Mouse (Mus musculus): Measurements from ENCODE around the gene Trim58. TPM values are rescaled to one million over a fixed set of nuclear protein-coding genes. Genes with fewer than 3 reads are reported as not detected.
A peak's percentile ranks its signal among the peaks of the same experiment; 100 is the strongest.

The Trim58 gene
- polyA plus RNA-seq (2016; fragmentation: Nextera tagmentation; extraction: Ambion mirVana): 0.26 and 0.60 TPM in 2 replicates

GRCm38 (mm10) chr11:58640272-58640867 lies at the start of gene Trim58:
Trim58 (plus strand) TSS chr11:58640465.
- Histone ChIP-seq H3K27me3 (peaks cover 23% of the 10 kb centered on the region), H3K4me3 (peak within 1 kb of the TSS; percentile 33), H3K9ac (peak within 1 kb of the TSS; percentile 28; the same call in 1 of the 2 replicates), H3K36me3 (no peaks in the 10 kb centered on the region), H3K9me3 (no peaks in the 10 kb centered on the region), H3K4me2 (replicated peaks) (peak within 1 kb of the TSS; percentile 73), H3K27ac (peak within 1 kb of the TSS; percentile 42; the same call in 1 of the 2 replicates), H3K4me1 (peaks cover 9% of the 10 kb centered on the region)
- ATAC-seq (ENCODE audit: insufficient number of reproducible peaks, insufficient read depth, low FRiP score, low TSS enrichment): peak; percentile 35; the same call in 1 of the 2 replicates
- WGBS: 2% methylated on average over 34 of the region's 34 CpGs

- Histone ChIP-seq H3K4me3 (no peak within 1 kb of the TSS), H3K27me3 (no peaks in the 10 kb centered on the region), H3K36me3 (no peaks in the 10 kb centered on the region), H3K4me1 (no peaks in the 10 kb centered on the region), H3K4me2 (replicated peaks) (no peak within 1 kb of the TSS), H3K9ac (no peak within 1 kb of the TSS), H3K9me3 (no peaks in the 10 kb centered on the region), H3K27ac (no peak within 1 kb of the TSS)
- 74% methylated on average over 6 of the region's 6 CpGs for WGBS
- ATAC-seq (ENCODE audit: insufficient number of reproducible peaks, insufficient read depth, low FRiP score, low TSS enrichment): no peak
Observed at GRCm38 (mm10) chr11:58594814-58595213, 45.5 kb upstream of the Trim58 start, which contains the start of gene Olfr324. Olfr324 (plus strand) TSS chr11:58595114.

- 88% methylated on average over 13 of the region's 13 CpGs for WGBS
- Histone ChIP-seq H3K4me2 (replicated peaks) (no peak overlapping the region), H3K27ac (no peak overlapping the region), H3K4me1 (no peaks in the 10 kb centered on the region), H3K9me3 (no peaks in the 10 kb centered on the region), H3K9ac (no peak overlapping the region), H3K27me3 (no peaks in the 10 kb centered on the region), H3K36me3 (no peaks in the 10 kb centered on the region), H3K4me3 (no peak overlapping the region)
- no peak for ATAC-seq (ENCODE audit: insufficient number of reproducible peaks, insufficient read depth, low FRiP score, low TSS enrichment)
Observed at GRCm38 (mm10) chr11:58597837-58598236, 42.4 kb upstream of the Trim58 start.

- no peaks in the 10 kb centered on the region for H3K4me1 ChIP-seq
- H3K4me2 ChIP-seq (replicated peaks): no peak overlapping the region
- no peaks in the 10 kb centered on the region for H3K27me3 ChIP-seq
- no peaks in the 10 kb centered on the region for H3K36me3 ChIP-seq
- no peak for ATAC-seq (ENCODE audit: insufficient number of reproducible peaks, insufficient read depth, low FRiP score, low TSS enrichment)
- no peaks in the 10 kb centered on the region for H3K9me3 ChIP-seq
- no peak overlapping the region for H3K9ac ChIP-seq
- no peak overlapping the region for H3K27ac ChIP-seq
- H3K4me3 ChIP-seq: no peak overlapping the region
Observed at GRCm38 (mm10) chr11:58602062-58602461, 38.2 kb upstream of the Trim58 start.

- no peaks in the 10 kb centered on the region for H3K36me3 ChIP-seq
- H3K27me3 ChIP-seq: no peaks in the 10 kb centered on the region
- H3K4me1 ChIP-seq: no peaks in the 10 kb centered on the region
- no peaks in the 10 kb centered on the region for H3K9me3 ChIP-seq
- no peak overlapping the region for H3K4me3 ChIP-seq
- no peak overlapping the region for H3K27ac ChIP-seq
- H3K4me2 ChIP-seq (replicated peaks): no peak overlapping the region
- 73% methylated on average over 6 of the region's 6 CpGs for WGBS
- ATAC-seq (ENCODE audit: insufficient number of reproducible peaks, insufficient read depth, low FRiP score, low TSS enrichment): no peak
- H3K9ac ChIP-seq: no peak overlapping the region
Observed at GRCm38 (mm10) chr11:58602800-58603560, 37.3 kb upstream of the Trim58 start.

- Histone ChIP-seq H3K4me1 (no peaks in the 10 kb centered on the region), H3K4me3 (no peak overlapping the region), H3K36me3 (no peaks in the 10 kb centered on the region), H3K27me3 (no peaks in the 10 kb centered on the region), H3K9ac (no peak overlapping the region), H3K4me2 (replicated peaks) (no peak overlapping the region), H3K27ac (no peak overlapping the region), H3K9me3 (no peaks in the 10 kb centered on the region)
- 71% methylated on average over 2 of the region's 2 CpGs for WGBS
- ATAC-seq (ENCODE audit: insufficient number of reproducible peaks, insufficient read depth, low FRiP score, low TSS enrichment): no peak
Observed at GRCm38 (mm10) chr11:58604688-58605087, 35.6 kb upstream of the Trim58 start.

- WGBS: 81% methylated on average over 3 of the region's 3 CpGs
- no peak for ATAC-seq (ENCODE audit: insufficient number of reproducible peaks, insufficient read depth, low FRiP score, low TSS enrichment)
- no peaks in the 10 kb centered on the region for H3K9me3 ChIP-seq
- H3K4me3 ChIP-seq: no peak overlapping the region
- H3K4me1 ChIP-seq: no peaks in the 10 kb centered on the region
- H3K4me2 ChIP-seq (replicated peaks): no peak overlapping the region
- H3K36me3 ChIP-seq: no peaks in the 10 kb centered on the region
- no peaks in the 10 kb centered on the region for H3K27me3 ChIP-seq
- no peak overlapping the region for H3K9ac ChIP-seq
- no peak overlapping the region for H3K27ac ChIP-seq
Observed at GRCm38 (mm10) chr11:58605228-58605627, 35.0 kb upstream of the Trim58 start.

GRCm38 (mm10) chr11:58606177-58606919 lies 33.9 kb upstream of the Trim58 start:
- H3K4me1 ChIP-seq: no peaks in the 10 kb centered on the region
- no peak overlapping the region for H3K27ac ChIP-seq
- no peak overlapping the region for H3K9ac ChIP-seq
- H3K9me3 ChIP-seq: no peaks in the 10 kb centered on the region
- no peaks in the 10 kb centered on the region for H3K36me3 ChIP-seq
- H3K4me2 ChIP-seq (replicated peaks): no peak overlapping the region
- H3K4me3 ChIP-seq: no peak overlapping the region
- no peaks in the 10 kb centered on the region for H3K27me3 ChIP-seq
- ATAC-seq (ENCODE audit: insufficient number of reproducible peaks, insufficient read depth, low FRiP score, low TSS enrichment): no peak
- 89% methylated on average over 12 of the region's 12 CpGs for WGBS

GRCm38 (mm10) chr11:58607030-58607429 lies 33.2 kb upstream of the Trim58 start:
- Histone ChIP-seq H3K9me3 (no peaks in the 10 kb centered on the region), H3K36me3 (no peaks in the 10 kb centered on the region), H3K27ac (no peak overlapping the region), H3K4me3 (no peak overlapping the region), H3K9ac (no peak overlapping the region), H3K4me2 (replicated peaks) (no peak overlapping the region), H3K27me3 (no peaks in the 10 kb centered on the region), H3K4me1 (no peaks in the 10 kb centered on the region)
- no peak for ATAC-seq (ENCODE audit: insufficient number of reproducible peaks, insufficient read depth, low FRiP score, low TSS enrichment)
- 87% methylated on average over 6 of the region's 6 CpGs for WGBS

GRCm38 (mm10) chr11:58613359-58613758 lies 26.9 kb upstream of the Trim58 start:
- Histone ChIP-seq H3K36me3 (no peaks in the 10 kb centered on the region), H3K9me3 (no peaks in the 10 kb centered on the region), H3K4me2 (replicated peaks) (no peak overlapping the region), H3K4me1 (no peaks in the 10 kb centered on the region), H3K27me3 (no peaks in the 10 kb centered on the region), H3K4me3 (no peak overlapping the region), H3K9ac (no peak overlapping the region), H3K27ac (no peak overlapping the region)
- 81% methylated on average over 3 of the region's 3 CpGs for WGBS
- no peak for ATAC-seq (ENCODE audit: insufficient number of reproducible peaks, insufficient read depth, low FRiP score, low TSS enrichment)

GRCm38 (mm10) chr11:58614526-58614925 lies 25.7 kb upstream of the Trim58 start:
- H3K27me3 ChIP-seq: no peaks in the 10 kb centered on the region
- H3K4me2 ChIP-seq (replicated peaks): no peak overlapping the region
- no peak overlapping the region for H3K9ac ChIP-seq
- no peaks in the 10 kb centered on the region for H3K4me1 ChIP-seq
- no peaks in the 10 kb centered on the region for H3K9me3 ChIP-seq
- H3K4me3 ChIP-seq: no peak overlapping the region
- no peaks in the 10 kb centered on the region for H3K36me3 ChIP-seq
- H3K27ac ChIP-seq: no peak overlapping the region
- ATAC-seq (ENCODE audit: insufficient number of reproducible peaks, insufficient read depth, low FRiP score, low TSS enrichment): no peak

GRCm38 (mm10) chr11:58615975-58616374 lies 24.3 kb upstream of the Trim58 start, which contains the start of gene 2210407C18Rik:
2210407C18Rik (minus strand) TSS chr11:58616075.
- Histone ChIP-seq H3K27ac (no peak within 1 kb of the TSS), H3K9ac (no peak within 1 kb of the TSS), H3K4me3 (no peak within 1 kb of the TSS), H3K36me3 (no peaks in the 10 kb centered on the region), H3K27me3 (no peaks in the 10 kb centered on the region), H3K4me2 (replicated peaks) (no peak within 1 kb of the TSS), H3K9me3 (no peaks in the 10 kb centered on the region), H3K4me1 (no peaks in the 10 kb centered on the region)
- WGBS: 89% methylated on average over 4 of the region's 4 CpGs
- no peak for ATAC-seq (ENCODE audit: insufficient number of reproducible peaks, insufficient read depth, low FRiP score, low TSS enrichment)

Measured in embryonic facial prominence, embryonic 12.5 days (tissue).